Mouse (Mus musculus) G1E (cell line): ENCODE results near the gene Nos1. TPM values are rescaled to one million over a fixed set of nuclear protein-coding genes. Genes with fewer than 3 reads are reported as not detected.

Experiments used
- ATAC-seq: 2 replicates; pipeline ENCODE4 v1.8.0; 2016; ENCODE audit warnings: mild to moderate bottlenecking; ENCODE audit not compliant: insufficient number of reproducible peaks, poor library complexity, low FRiP score, severe bottlenecking; ENCODE audit errors: extremely low read depth
- DNase-seq: peaks from one replicate; pipeline ENCODE4 v3.0.0; 2012; ENCODE audit warnings: low spot score
- H3K27me3 ChIP-seq: 2 replicates; pipeline ENCODE4 v1.6.1; 2012; ENCODE audit warnings: mild to moderate bottlenecking, low read length, inconsistent platforms; ENCODE audit not compliant: insufficient read depth
- H3K36me3 ChIP-seq: replicated peaks from 2 replicates; pipeline ENCODE3; 2012; ENCODE audit warnings: mild to moderate bottlenecking, inconsistent platforms
- H3K4me1 ChIP-seq: 2 replicates; pipeline ENCODE4 v1.6.1; 2012; ENCODE audit warnings: low read depth, low read length, inconsistent platforms, mixed read lengths; ENCODE audit not compliant: insufficient read depth
- H3K4me3 ChIP-seq: 2 replicates; pipeline ENCODE4 v1.5.1; 2012; ENCODE audit warnings: low read depth, mild to moderate bottlenecking, inconsistent platforms, low read length, moderate library complexity, mixed read lengths
- H3K9me3 ChIP-seq: replicated peaks from 2 replicates; pipeline ENCODE4 v1.6.1; 2012; ENCODE audit warnings: inconsistent platforms
- CTCF ChIP-seq: IDR thresholded peaks from 2 replicates; pipeline ENCODE4 v1.5.1; 2012; ENCODE audit warnings: low read depth, low read length, inconsistent platforms, mixed read lengths
- GATA1 ChIP-seq: IDR thresholded peaks from 2 replicates; pipeline ENCODE4 v1.6.1; 2012; ENCODE audit warnings: borderline replicate concordance, low read length, inconsistent platforms, mixed read lengths
- GATA2 ChIP-seq: IDR thresholded peaks from 2 replicates; pipeline ENCODE4 v1.6.1; 2012; ENCODE audit warnings: low read depth, low read length, inconsistent platforms, borderline replicate concordance
- POLR2AphosphoS5 ChIP-seq: IDR thresholded peaks from 2 replicates; pipeline ENCODE4 v1.6.1; 2012; ENCODE audit warnings: low read depth, low read length, inconsistent platforms; ENCODE audit not compliant: insufficient replicate concordance
- TAL1 ChIP-seq: conservative IDR thresholded peaks from 2 replicates; pipeline ENCODE4 v1.6.1; 2012; ENCODE audit warnings: low read depth, low read length, inconsistent platforms, mixed read lengths
- polyA plus RNA-seq: library from polyadenylated mRNA; stranded (reverse); fragments of >175 nt; gene quantifications from 2 replicates; pipeline ENCODE4 v1.2.3, GENCODE M21; 2012
- total RNA-seq, 2 experiments: library from RNA; stranded (forward) in 1 of 2; stranded (reverse) in 1 of 2; fragments of 200-1000 nt in 1 of 2; fragments of >200 nt in 1 of 2; fragmentation: Nextera tagmentation in 1 of 2; gene quantifications; 2 replicates each; pipeline ENCODE4 v1.2.3; 2014 to 2017

The Nos1 gene
- total and polyA plus RNA-seq, 3 experiments = 0.05 TPM; not detected in 2

DNA sequence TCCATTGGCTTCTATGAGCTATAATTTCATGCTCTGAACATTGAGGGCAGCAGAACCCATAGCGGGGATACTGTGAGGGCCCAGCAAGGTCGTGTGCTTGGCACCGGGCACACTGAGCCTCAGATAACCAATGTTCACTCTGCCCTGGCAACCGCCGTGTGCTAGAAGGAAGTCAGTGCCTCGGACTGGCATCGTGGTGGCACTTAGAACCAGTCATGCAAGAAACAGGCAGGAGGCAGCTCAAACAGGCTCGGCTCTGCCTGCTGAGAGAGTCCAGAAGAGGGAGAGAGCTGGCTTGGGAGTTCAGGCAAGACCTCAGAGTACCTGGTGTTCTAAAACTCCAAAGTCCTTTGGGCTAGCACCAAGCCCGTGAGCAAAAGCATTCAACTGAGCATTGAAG, 16.3 kb upstream of the Nos1 start:
- DNase-seq = no peak
- Histone ChIP-seq H3K36me3 (no peaks in the 10 kb centered on the region), H3K4me1 (no peaks in the 10 kb centered on the region), H3K27me3 (no peaks in the 10 kb centered on the region; the same call in 1 of the 2 replicates), H3K4me3 (no peak overlapping the region), H3K9me3 (peaks cover 90% of the 10 kb centered on the region)
- TF ChIP-seq GATA1 (no peak), POLR2AphosphoS5 (no peak), CTCF (no peak), TAL1 (no peak), GATA2 (no peak)
- no peak for ATAC-seq

DNA sequence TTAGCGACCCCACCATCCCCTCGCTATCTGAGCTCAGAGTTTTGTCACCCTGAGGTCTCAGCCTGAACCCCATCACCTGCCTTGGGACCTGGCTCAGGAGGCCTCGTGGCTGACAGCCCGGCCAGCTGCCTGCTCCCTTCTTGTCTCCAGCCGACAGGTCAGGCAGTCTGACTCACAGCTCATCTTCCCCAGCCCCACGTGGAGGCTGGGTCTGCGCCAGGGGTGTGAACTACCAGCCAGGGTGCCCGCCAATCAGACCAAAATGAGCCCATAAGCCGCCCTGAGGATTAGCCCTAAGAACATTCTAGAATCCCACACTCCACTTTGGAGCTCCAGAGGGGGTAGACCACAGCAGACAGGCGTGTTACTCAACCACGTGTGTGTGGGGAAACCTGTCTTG, 1.7 kb upstream of the Nos1 start:
- no peak for ATAC-seq
- Histone ChIP-seq H3K4me1 (no peaks in the 10 kb centered on the region), H3K9me3 (peaks cover 94% of the 10 kb centered on the region), H3K27me3 (no peaks in the 10 kb centered on the region), H3K4me3 (peak overlapping the region; percentile 34; the same call in 1 of the 2 replicates), H3K36me3 (no peaks in the 10 kb centered on the region)
- TF ChIP-seq GATA2 (no peak), POLR2AphosphoS5 (no peak), TAL1 (no peak), CTCF (no peak), GATA1 (no peak)
- DNase-seq = no peak

DNA sequence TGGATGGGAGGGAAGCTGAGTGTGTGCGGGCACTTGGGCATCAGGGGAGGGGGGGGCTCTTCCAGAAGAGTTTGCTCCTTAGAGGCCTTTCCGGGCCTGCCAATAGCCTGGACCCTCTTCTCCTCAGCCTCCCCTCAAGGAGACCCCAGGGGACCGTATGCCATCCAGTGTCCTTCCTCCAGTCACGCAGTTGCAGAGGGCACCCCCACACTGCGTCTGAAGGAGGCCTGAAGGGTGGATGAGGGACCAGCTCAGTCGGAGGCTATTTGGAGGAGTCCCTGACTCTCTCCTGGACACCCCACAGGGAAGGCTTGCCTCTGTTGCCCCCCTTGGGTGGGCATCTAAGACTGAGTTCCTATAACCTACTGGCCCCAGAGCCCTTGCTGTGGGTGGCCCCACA, 346 bp downstream of the Nos1 start:
- H3K27me3 ChIP-seq = no peaks in the 10 kb centered on the region
- DNase-seq (no peak), ATAC-seq (no peak)
- no peaks in the 10 kb centered on the region for H3K36me3 ChIP-seq
- no peaks in the 10 kb centered on the region for H3K4me1 ChIP-seq
- no peak overlapping the region for H3K4me3 ChIP-seq
- TF ChIP-seq TAL1 (no peak), GATA2 (no peak), POLR2AphosphoS5 (no peak)
- H3K9me3 ChIP-seq = peaks cover 95% of the 10 kb centered on the region

DNA sequence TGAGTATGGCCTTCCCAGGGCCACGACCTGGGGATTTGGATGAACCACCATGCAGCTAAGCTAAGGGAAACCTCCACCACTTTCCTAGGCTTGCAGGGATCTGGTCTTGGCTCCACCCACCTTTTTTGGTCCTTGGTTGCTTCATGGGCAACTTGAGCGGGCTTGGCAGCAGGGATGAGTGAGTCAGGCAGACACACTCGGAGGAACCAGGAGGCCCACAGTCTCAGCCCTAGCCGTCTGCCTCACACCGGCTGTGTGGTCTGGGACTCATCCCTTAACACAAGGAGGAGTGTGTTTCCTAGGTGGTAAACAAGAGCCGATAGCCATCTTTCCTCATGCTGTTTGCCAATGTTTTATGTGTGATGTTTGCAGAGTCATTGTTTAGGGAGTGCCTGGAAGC, 9.2 kb downstream of the Nos1 start:
- Histone ChIP-seq H3K4me3 (no peak overlapping the region), H3K4me1 (no peaks in the 10 kb centered on the region), H3K36me3 (no peaks in the 10 kb centered on the region), H3K27me3 (no peaks in the 10 kb centered on the region), H3K9me3 (peaks cover 93% of the 10 kb centered on the region)
- TF ChIP-seq GATA2 (no peak), CTCF (no peak), GATA1 (no peak), POLR2AphosphoS5 (no peak), TAL1 (no peak)
- ATAC-seq = no peak
- no peak for DNase-seq

DNA sequence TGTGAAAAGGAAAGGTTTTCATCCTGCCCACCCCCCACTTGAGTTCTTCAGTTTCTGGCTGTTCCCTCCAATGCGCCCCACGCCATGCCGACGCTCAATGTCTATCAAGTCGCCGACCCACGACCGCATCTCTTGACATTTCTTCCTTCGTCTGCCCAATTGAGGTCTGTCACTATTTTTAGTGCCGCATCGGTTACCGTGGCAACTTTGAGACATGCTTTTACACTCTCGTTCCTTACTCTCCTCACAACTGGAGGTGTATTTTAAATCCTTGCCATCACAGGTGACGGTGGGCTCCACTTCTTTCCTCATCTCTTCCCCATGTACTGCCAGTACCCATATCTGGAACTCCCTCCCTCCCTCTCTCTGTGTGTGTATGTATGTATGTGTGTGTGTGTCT, 11.0 kb downstream of the Nos1 start:
- Histone ChIP-seq H3K9me3 (peaks cover 88% of the 10 kb centered on the region), H3K36me3 (no peaks in the 10 kb centered on the region), H3K4me3 (no peak overlapping the region), H3K27me3 (no peaks in the 10 kb centered on the region), H3K4me1 (no peaks in the 10 kb centered on the region)
- TF ChIP-seq GATA2 = no peak
- no peak for TF ChIP-seq CTCF
- TF ChIP-seq POLR2AphosphoS5 = no peak
- TF ChIP-seq GATA1 = no peak
- TF ChIP-seq TAL1 = no peak
- ATAC-seq = no peak
- DNase-seq = no peak

DNA sequence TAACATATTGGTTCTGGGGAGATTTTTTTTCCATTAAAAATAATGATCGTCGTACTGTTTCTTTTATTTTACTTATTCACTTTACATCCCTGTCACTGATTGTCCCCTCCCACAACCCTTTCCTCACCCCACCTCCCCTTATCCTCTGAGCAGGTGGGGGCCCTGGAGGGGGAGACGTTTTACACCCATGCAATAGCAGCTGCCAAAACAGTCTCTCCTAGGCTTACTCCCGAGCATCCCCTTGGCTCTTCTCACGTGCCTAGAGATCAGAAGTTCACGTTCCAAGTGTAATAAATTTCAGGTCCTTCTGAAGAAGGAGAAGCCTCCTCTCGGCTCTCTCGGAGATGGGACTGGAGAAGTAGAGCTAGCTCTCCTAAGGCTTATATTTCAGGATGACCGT, 20.0 kb downstream of the Nos1 start:
- H3K4me3 ChIP-seq = no peak overlapping the region
- DNase-seq = no peak
- no peak for ATAC-seq
- H3K36me3 ChIP-seq = no peaks in the 10 kb centered on the region
- H3K9me3 ChIP-seq = peaks cover 77% of the 10 kb centered on the region
- no peak for TF ChIP-seq GATA1
- no peak for TF ChIP-seq TAL1
- no peak for TF ChIP-seq POLR2AphosphoS5
- TF ChIP-seq GATA2 = no peak
- no peak for TF ChIP-seq CTCF
- no peaks in the 10 kb centered on the region for H3K27me3 ChIP-seq
- H3K4me1 ChIP-seq = no peaks in the 10 kb centered on the region
